Comparison of ENCODE assay signal across 13 mouse cellular contexts in genomic region chr7:84171177-84171787, GRCm38 (mm10). TPM values are rescaled to one million over a fixed set of nuclear protein-coding genes. Genes with fewer than 3 reads are reported as not detected.
DNase-seq lines count a peak whose midpoint lies in the region; ATAC-seq and TF ChIP-seq lines count a peak whose summit lies in the region.
"Had no signal": no experiment of that assay in that cellular context is flagged by ENCODE, and none has a peak within 500 bp of the region (broad histone marks: within the 10 kb centered on the region; RNA-seq: fewer than 3 reads in every experiment).

No protein-coding gene starts in this region.

- H3K9me3 ChIP-seq in intestine, postnatal 0 days (ENCODE audit: control insufficient read depth) = no peaks in the 10 kb centered on the region
- H3K9me3 ChIP-seq: midbrain, embryonic 13.5 days had no signal

- intact Hi-C loops in heart, adult 2 months (cut with DNase I) = no loop called here

- no peaks in the 10 kb centered on the region for H3K79me2 ChIP-seq in heart, adult 2 months (replicated peaks; ENCODE audit: control insufficient read depth, insufficient read depth, low read length)

- no peak overlapping the region for H3K4me3 ChIP-seq in heart, adult 2 months
- H3K4me3 ChIP-seq in intestine, postnatal 0 days (ENCODE audit: low read depth, low read length) = no peak overlapping the region
- H3K4me3 ChIP-seq: midbrain, embryonic 13.5 days had no signal

- no peaks in the 10 kb centered on the region for H3K36me3 ChIP-seq in heart, adult 2 months (ENCODE audit: control insufficient read depth, insufficient read depth, low read length)
- H3K36me3 ChIP-seq in intestine, postnatal 0 days (ENCODE audit: control insufficient read depth, insufficient read depth) = no peaks in the 10 kb centered on the region
- H3K36me3 ChIP-seq: midbrain, embryonic 13.5 days had no signal

- 81% methylated on average over 1 of the region's 1 CpGs for WGBS in heart, adult 2 months
- WGBS in intestine, postnatal 0 days = 39% methylated on average over 1 of the region's 1 CpGs

- peak; percentile 74 for DNase-seq in heart, adult 11 months
- DNase-seq in heart, adult 2 months = no peak
- DNase-seq in kidney, postnatal 25 days = peak; percentile 92 to 95
- DNase-seq in testis, postnatal 10 days (ENCODE audit: low spot score) = no peak
- no peak for DNase-seq in spleen, postnatal 36 days (ENCODE audit: low spot score in 2 of 2)
- no peak for DNase-seq in right cerebral cortex, postnatal 36 days (ENCODE audit: low spot score in 2 of 2)
- DNase-seq: adrenal gland, postnatal 25 days; cerebellum, postnatal 14 days; heart, postnatal 10 days; layer of hippocampus, adult 9-11 months had no signal

- peak; percentile 92 for ATAC-seq in intestine, postnatal 0 days
- peak; percentile 29; the same call in 1 of the 2 replicates for ATAC-seq in megakaryocyte, adult 5-6 weeks (ENCODE audit: poor library complexity, severe bottlenecking)
- ATAC-seq: midbrain, embryonic 13.5 days had no signal

- H3K9ac ChIP-seq in heart, adult 2 months (ENCODE audit: low read depth, low read length) = no peak overlapping the region
- H3K9ac ChIP-seq in intestine, postnatal 0 days (ENCODE audit: low read depth, low read length) = no peak overlapping the region
- H3K9ac ChIP-seq: midbrain, embryonic 13.5 days had no signal

- no peak overlapping the region for H3K4me2 ChIP-seq in intestine, postnatal 0 days (replicated peaks; ENCODE audit: low read depth)
- H3K4me2 ChIP-seq: midbrain, embryonic 13.5 days had no signal

- TF ChIP-seq EP300 in heart, adult 2 months (IDR thresholded peaks at IDR 0.05; ENCODE audit: insufficient read depth, low read depth, low read length) = no peak

- TF ChIP-seq CTCF in heart, adult 2 months (IDR thresholded peaks at IDR 0.05) = no peak
- no peak for TF ChIP-seq CTCF in intestine, postnatal 0 days (IDR thresholded peaks at IDR 0.05; ENCODE audit: low read depth)

- no peak overlapping the region for H3K27ac ChIP-seq in heart, adult 2 months
- H3K27ac ChIP-seq in intestine, postnatal 0 days (ENCODE audit: low read depth, low read length) = peak overlapping the region; percentile 83
- H3K27ac ChIP-seq: midbrain, embryonic 13.5 days had no signal

- H3K4me1 ChIP-seq in heart, adult 2 months (ENCODE audit: control insufficient read depth, insufficient read depth, low read length) = no peaks in the 10 kb centered on the region
- H3K4me1 ChIP-seq in intestine, postnatal 0 days (replicated peaks; ENCODE audit: control insufficient read depth, insufficient read depth, low read length) = peaks cover 9% of the 10 kb centered on the region; the same call in 1 of the 2 replicates
- H3K4me1 ChIP-seq: midbrain, embryonic 13.5 days had no signal

- H3K27me3 ChIP-seq in heart, adult 2 months (ENCODE audit: control insufficient read depth, insufficient read depth, low read length) = no peaks in the 10 kb centered on the region
- H3K27me3 ChIP-seq in intestine, postnatal 0 days (replicated peaks; ENCODE audit: control insufficient read depth, insufficient read depth, low read length) = no peaks in the 10 kb centered on the region
- H3K27me3 ChIP-seq: midbrain, embryonic 13.5 days had no signal

- TF ChIP-seq POLR2A in heart, adult 2 months (IDR thresholded peaks at IDR 0.05; ENCODE audit: insufficient read depth, low read depth, low read length) = no peak

RNA-seq across cellular contexts. Expression of gene Abhd17c, which starts 19.6 kb away (rescaled TPM):
- total RNA-seq in heart, adult 2 months (2021) = 10 to 100 TPM; 32.7 to 34.8 TPM
- 29.5 and 40.8 TPM in 2 replicates for polyA plus RNA-seq in heart, adult 2 months (2012; rRNA removed)
- polyA plus RNA-seq in intestine, postnatal 0 days (2015; fragmentation: Nextera tagmentation; extraction: Ambion mirVana) = 203 and 216 TPM in 2 replicates
- total RNA-seq in megakaryocyte, adult 5-6 weeks (2015) = 21.8 and 23.1 TPM in 2 replicates
- total RNA-seq in megakaryocyte, adult 5-6 weeks (2017) = 14.8 and 16.2 TPM in 2 replicates

Comparison
In these comparisons a context has a peak if more than half of its experiments do, and no peak if none do; other contexts are left out.
1. DNase-seq: peak in heart, adult 11 months (single experiment) and kidney, postnatal 25 days (2 of 2); none in heart, adult 2 months (0 of 2), testis, postnatal 10 days (single experiment), spleen, postnatal 36 days (0 of 2) and right cerebral cortex, postnatal 36 days (0 of 2).